Mouse (Mus musculus) liver, adult 2 months (tissue): ENCODE measurements around the gene Tsr1.

Source experiments
- CTCF ChIP-seq: fragments of 200-500 bp; IDR thresholded peaks from 2 replicates; pipeline ENCODE4 v1.5.1; 2011; ENCODE audit warnings: low read depth, low read length, control low read depth
- POLR2A ChIP-seq: fragments of 200-500 bp; IDR thresholded peaks from 2 replicates; pipeline ENCODE4 v1.6.1; 2011; ENCODE audit warnings: low read length, control low read depth; ENCODE audit not compliant: insufficient read depth; ENCODE audit errors: extremely low read depth

DNA sequence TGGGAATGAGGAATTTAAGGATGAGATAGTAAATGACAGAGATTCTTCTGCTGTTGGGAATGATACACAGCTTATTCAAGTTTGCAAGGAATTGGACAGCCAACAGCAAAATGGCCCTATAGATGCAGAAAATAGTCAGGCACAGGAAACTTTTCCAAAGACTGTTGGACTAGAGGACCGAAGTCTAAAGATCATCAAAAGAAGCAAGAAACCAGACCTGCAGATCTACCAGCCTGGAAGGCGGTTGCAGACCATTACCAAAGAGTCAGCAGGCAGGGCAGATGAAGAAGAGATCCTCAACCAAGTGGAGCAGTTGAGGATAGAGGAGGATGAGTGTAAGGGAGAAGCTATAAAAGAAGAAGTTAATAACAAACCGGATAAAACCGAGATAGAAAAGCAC lies 31.2 kb downstream of the Tsr1 start:
- TF ChIP-seq CTCF = no peak
- no peak for TF ChIP-seq POLR2A
